Mouse (Mus musculus): ENCODE data around the gene Tspear. TPM values are rescaled to one million over a fixed set of nuclear protein-coding genes. Genes with fewer than 3 reads are reported as not detected.
"Not testable (repeated sequence)": the region's sequence is repeated elsewhere in the genome, so short reads cannot be mapped to it uniquely, and the experiment has no call there.

The Tspear gene
- total and polyA plus RNA-seq, 3 experiments: 1.8 to 3.8 TPM; not detected in 1

- Histone ChIP-seq H3K79me2 (ENCODE audit: control insufficient read depth, insufficient read depth, low read length, poor library complexity) (no peaks in the 10 kb centered on the region), H3K27ac (ENCODE audit: control insufficient read depth, low read depth, low read length) (no peak overlapping the region), H3K27me3 (ENCODE audit: control insufficient read depth in 1 of 2, insufficient read depth in 2 of 2, low read length in 2 of 2) (peaks cover 16 to 22% of the 10 kb centered on the region in 2 experiments), H3K4me1 (ENCODE audit: control insufficient read depth in 1 of 2, insufficient read depth in 2 of 2, low read length in 2 of 2) (no peaks in the 10 kb centered on the region), H3K9ac (ENCODE audit: control insufficient read depth, low read depth, low read length, poor library complexity, severe bottlenecking) (no peak overlapping the region), H3K9me3 (replicated peaks; ENCODE audit: insufficient read depth, low read length) (no peaks in the 10 kb centered on the region), H3K4me3 (ENCODE audit: control insufficient read depth in 1 of 2, insufficient read depth in 1 of 2, low read depth in 2 of 2, low read length in 2 of 2) (no peak overlapping the region), H3K36me3 (ENCODE audit: control insufficient read depth in 1 of 2, insufficient read depth in 2 of 2, low read length in 2 of 2) (no peaks in the 10 kb centered on the region)
- DNase-seq (ENCODE audit: low read depth, low spot score): no peak
- no peak for TF ChIP-seq USF2 (IDR thresholded peaks at IDR 0.05; ENCODE audit: borderline replicate concordance in 1 of 2, insufficient read depth in 1 of 2, low read depth in 1 of 2, low read length in 2 of 2)
- no peak for TF ChIP-seq UBTF (IDR thresholded peaks at IDR 0.05; ENCODE audit: borderline replicate concordance, insufficient read depth, low read depth, low read length)
- no peak for TF ChIP-seq MEF2A (IDR thresholded peaks at IDR 0.05; ENCODE audit: extremely low read depth, insufficient replicate concordance, low read depth, low read length, poor library complexity, severe bottlenecking)
- TF ChIP-seq SIN3A (IDR thresholded peaks at IDR 0.05; ENCODE audit: low read length): no peak
- no peak for TF ChIP-seq TAL1 (IDR thresholded peaks at IDR 0.05; ENCODE audit: low read length)
- no peak for TF ChIP-seq GATA1 (IDR thresholded peaks at IDR 0.05; ENCODE audit: low read depth, low read length)
- no peak for TF ChIP-seq HCFC1 (IDR thresholded peaks at IDR 0.05; ENCODE audit: low read depth, low read length)
- no peak for TF ChIP-seq KAT2A (conservative IDR thresholded peaks at IDR 0.05; ENCODE audit: low read depth, low read length)
- TF ChIP-seq POLR2A (IDR thresholded peaks at IDR 0.05; ENCODE audit: control insufficient read depth in 1 of 2, insufficient read depth in 1 of 2, low read depth in 1 of 2, low read length in 2 of 2, poor library complexity in 1 of 2): no peak
- TF ChIP-seq ZC3H11A (IDR thresholded peaks at IDR 0.05; ENCODE audit: low read depth, low read length): no peak
- TF ChIP-seq MAFK (IDR thresholded peaks at IDR 0.05; ENCODE audit: borderline replicate concordance, low read depth, low read length): no peak
- no peak for TF ChIP-seq POLR2AphosphoS2 (IDR thresholded peaks at IDR 0.05; ENCODE audit: low read length)
These were observed 2.2 kb upstream of the Tspear start for GRCm38 (mm10) chr10:77684181-77684580.

DNA sequence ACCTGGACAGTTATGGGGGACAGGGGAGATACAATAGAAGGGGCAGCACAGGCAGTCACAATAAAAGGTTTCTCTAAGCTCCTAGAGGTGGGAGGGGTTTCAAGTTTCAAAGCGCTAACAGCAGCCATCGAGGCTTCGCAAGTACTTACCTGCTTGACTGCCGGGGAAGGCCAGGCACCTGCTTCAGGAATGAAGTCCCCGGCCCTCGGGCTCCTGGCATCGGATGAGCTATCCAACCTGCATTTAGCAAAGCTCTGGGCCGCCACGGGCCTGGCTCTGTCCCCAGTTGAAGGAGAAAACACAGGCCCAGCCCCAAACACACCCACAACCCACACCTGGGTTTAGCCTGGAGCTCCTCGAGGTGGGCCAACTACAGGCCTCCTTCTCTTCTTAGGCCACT is 652 bp downstream of the Tspear start:
- DNase-seq (ENCODE audit: low read depth, low spot score): no peak
- H3K4me3 ChIP-seq (ENCODE audit: control insufficient read depth in 1 of 2, insufficient read depth in 1 of 2, low read depth in 2 of 2, low read length in 2 of 2): no peak overlapping the region
- H3K27me3 ChIP-seq (ENCODE audit: control insufficient read depth in 1 of 2, insufficient read depth in 2 of 2, low read length in 2 of 2): peaks cover 13 to 23% of the 10 kb centered on the region in 2 experiments
- no peak overlapping the region for H3K27ac ChIP-seq (ENCODE audit: control insufficient read depth, low read depth, low read length)
- H3K36me3 ChIP-seq (ENCODE audit: control insufficient read depth in 1 of 2, insufficient read depth in 2 of 2, low read length in 2 of 2): no peaks in the 10 kb centered on the region
- H3K9ac ChIP-seq (ENCODE audit: control insufficient read depth, low read depth, low read length, poor library complexity, severe bottlenecking): no peak overlapping the region
- no peak for TF ChIP-seq KAT2A (conservative IDR thresholded peaks at IDR 0.05; ENCODE audit: low read depth, low read length)
- no peak for TF ChIP-seq EP300 (IDR thresholded peaks at IDR 0.05; ENCODE audit: low read depth in 1 of 2, low read length in 2 of 2)
- no peak for TF ChIP-seq GATA1 (IDR thresholded peaks at IDR 0.05; ENCODE audit: low read depth, low read length)
- TF ChIP-seq E2F4 (IDR thresholded peaks at IDR 0.05; ENCODE audit: borderline replicate concordance, low read depth, low read length): no peak
- TF ChIP-seq TCF12 (IDR thresholded peaks at IDR 0.05; ENCODE audit: low read depth, low read length): no peak
- TF ChIP-seq CHD1 (IDR thresholded peaks at IDR 0.05; ENCODE audit: low read depth, low read length): no peak
- TF ChIP-seq MAFK (IDR thresholded peaks at IDR 0.05; ENCODE audit: borderline replicate concordance, low read depth, low read length): no peak
- no peak for TF ChIP-seq TBP (IDR thresholded peaks at IDR 0.05; ENCODE audit: low read depth, low read length)
- TF ChIP-seq CTCF (IDR thresholded peaks at IDR 0.05 in 2 of 3, conservative IDR thresholded peaks at IDR 0.05 in 1 of 3; ENCODE audit: control insufficient read depth in 1 of 3, insufficient read depth in 1 of 3, low read depth in 2 of 3, low read length in 3 of 3, poor library complexity in 1 of 3, severe bottlenecking in 1 of 3): no peak
- no peak for TF ChIP-seq ZNF384 (IDR thresholded peaks at IDR 0.05; ENCODE audit: low read depth, low read length)
- no peak for TF ChIP-seq ELF1 (IDR thresholded peaks at IDR 0.05; ENCODE audit: low read depth, low read length)
- TF ChIP-seq TAL1 (IDR thresholded peaks at IDR 0.05; ENCODE audit: low read length): no peak
- no peaks in the 10 kb centered on the region for H3K9me3 ChIP-seq (replicated peaks; ENCODE audit: insufficient read depth, low read length)
- no peaks in the 10 kb centered on the region for H3K4me1 ChIP-seq (ENCODE audit: control insufficient read depth in 1 of 2, insufficient read depth in 2 of 2, low read length in 2 of 2)
- no peaks in the 10 kb centered on the region for H3K79me2 ChIP-seq (ENCODE audit: control insufficient read depth, insufficient read depth, low read length, poor library complexity)

GRCm38 (mm10) chr10:77690356-77690807 is 4.0 kb downstream of the Tspear start, which contains the start of gene Gm19402:
Gene Gm19402, minus strand, starts transcription at chr10:77690757.
- H3K36me3 ChIP-seq (ENCODE audit: control insufficient read depth in 1 of 2, insufficient read depth in 2 of 2, low read length in 2 of 2); H3K9me3 ChIP-seq (replicated peaks; ENCODE audit: insufficient read depth, low read length); H3K4me3 ChIP-seq (ENCODE audit: control insufficient read depth in 1 of 2, insufficient read depth in 1 of 2, low read depth in 2 of 2, low read length in 2 of 2); H3K79me2 ChIP-seq (ENCODE audit: control insufficient read depth, insufficient read depth, low read length, poor library complexity); DNase-seq (ENCODE audit: low read depth, low spot score); H3K27ac ChIP-seq (ENCODE audit: control insufficient read depth, low read depth, low read length); H3K4me1 ChIP-seq (ENCODE audit: control insufficient read depth in 1 of 2, insufficient read depth in 2 of 2, low read length in 2 of 2); H3K9ac ChIP-seq (ENCODE audit: control insufficient read depth, low read depth, low read length, poor library complexity, severe bottlenecking): not testable (repeated sequence)
- peaks cover 8 to 14% of the 10 kb centered on the region in 2 experiments for H3K27me3 ChIP-seq (ENCODE audit: control insufficient read depth in 1 of 2, insufficient read depth in 2 of 2, low read length in 2 of 2)
